Mouse (Mus musculus): Measurements from ENCODE around the gene Dach1.

Gene Dach1

GRCm38 (mm10) chr14:98037175-98037574 lies 132.4 kb downstream of the Dach1 start:
- DNase-seq (ENCODE audit: low read depth, low spot score): no peak

- no peak for DNase-seq (ENCODE audit: low read depth, low spot score)
These were observed 134.3 kb downstream of the Dach1 start for GRCm38 (mm10) chr14:98035261-98035660.

GRCm38 (mm10) chr14:98023540-98023939 lies 146.0 kb downstream of the Dach1 start:
- no peak for DNase-seq (ENCODE audit: low read depth, low spot score)

GRCm38 (mm10) chr14:98014053-98014452 lies 155.5 kb downstream of the Dach1 start:
- DNase-seq (ENCODE audit: low read depth, low spot score): no peak

- DNase-seq (ENCODE audit: low read depth, low spot score): no peak
These were observed 161.1 kb downstream of the Dach1 start for GRCm38 (mm10) chr14:98008501-98008900.

- DNase-seq (ENCODE audit: low read depth, low spot score): no peak
These were observed 167.4 kb downstream of the Dach1 start for GRCm38 (mm10) chr14:98002021-98002680.

- DNase-seq (ENCODE audit: low read depth, low spot score): no peak
These were observed 171.0 kb downstream of the Dach1 start for GRCm38 (mm10) chr14:97998584-97998983.

GRCm38 (mm10) chr14:97983251-97983650 lies 186.3 kb downstream of the Dach1 start:
- DNase-seq (ENCODE audit: low read depth, low spot score): no peak

GRCm38 (mm10) chr14:97982676-97983075 lies 186.9 kb downstream of the Dach1 start:
- DNase-seq (ENCODE audit: low read depth, low spot score): no peak

- DNase-seq (ENCODE audit: low read depth, low spot score): no peak
These were observed 188.7 kb downstream of the Dach1 start for GRCm38 (mm10) chr14:97980879-97981278.

GRCm38 (mm10) chr14:97976091-97976490 lies 193.5 kb downstream of the Dach1 start:
- no peak for DNase-seq (ENCODE audit: low read depth, low spot score)

GRCm38 (mm10) chr14:97975447-97975846 lies 194.1 kb downstream of the Dach1 start:
- no peak for DNase-seq (ENCODE audit: low read depth, low spot score)

GRCm38 (mm10) chr14:97964543-97965069 lies 205.0 kb downstream of the Dach1 start:
- no peak for DNase-seq (ENCODE audit: low read depth, low spot score)

- no peak for DNase-seq (ENCODE audit: low read depth, low spot score)
These were observed 205.9 kb downstream of the Dach1 start for GRCm38 (mm10) chr14:97963624-97964023.

- no peak for DNase-seq (ENCODE audit: low read depth, low spot score)
These were observed 213.2 kb downstream of the Dach1 start for GRCm38 (mm10) chr14:97956356-97956755.

GRCm38 (mm10) chr14:97945471-97945870 lies 224.1 kb downstream of the Dach1 start:
- no peak for DNase-seq (ENCODE audit: low read depth, low spot score)

- DNase-seq (ENCODE audit: low read depth, low spot score): no peak
These were observed 224.8 kb downstream of the Dach1 start for GRCm38 (mm10) chr14:97944643-97945268.

GRCm38 (mm10) chr14:97942361-97942760 lies 227.2 kb downstream of the Dach1 start:
- no peak for DNase-seq (ENCODE audit: low read depth, low spot score)

- DNase-seq (ENCODE audit: low read depth, low spot score): no peak
These were observed 272.9 kb downstream of the Dach1 start for GRCm38 (mm10) chr14:97896622-97897021.

- no peak for DNase-seq (ENCODE audit: low read depth, low spot score)
These were observed 287.6 kb downstream of the Dach1 start for GRCm38 (mm10) chr14:97881976-97882375.

- DNase-seq (ENCODE audit: low read depth, low spot score): no peak
These were observed 298.6 kb downstream of the Dach1 start for GRCm38 (mm10) chr14:97871001-97871400.

- no peak for DNase-seq (ENCODE audit: low read depth, low spot score)
These were observed 311.2 kb downstream of the Dach1 start for GRCm38 (mm10) chr14:97858384-97858783.

- no peak for DNase-seq (ENCODE audit: low read depth, low spot score)
These were observed 312.3 kb downstream of the Dach1 start for GRCm38 (mm10) chr14:97857276-97857675.

Measured in retina, postnatal 7 days (tissue).